Mouse (Mus musculus) neural tube, embryonic 14.5 days (tissue): ENCODE results near the gene Sprr2a2. TPM values are rescaled to one million over a fixed set of nuclear protein-coding genes. Genes with fewer than 3 reads are reported as not detected.
"Not testable (repeated sequence)": the region's sequence is repeated elsewhere in the genome, so short reads cannot be mapped to it uniquely, and the experiment has no call there.

Source experiments
- ATAC-seq: fragments of 200-750 bp; cut with Nextera tagmentation; 2 replicates; pipeline ENCODE4 v1.8.0; 2017; ENCODE audit warnings: low read depth, mild to moderate bottlenecking, moderate TSS enrichment, moderate library complexity
- H3K27ac ChIP-seq: fragments of 300-500 bp; sonication (generic); 2 replicates; pipeline ENCODE4 v1.5.1; 2014; ENCODE audit warnings: low read depth, mild to moderate bottlenecking, control low read depth, low read length, moderate library complexity, mixed read lengths
- H3K27me3 ChIP-seq: fragments of 300-500 bp; sonication (generic); 2 replicates; pipeline ENCODE4 v1.6.1; 2014; ENCODE audit warnings: low read length; ENCODE audit not compliant: control insufficient read depth, insufficient read depth
- H3K36me3 ChIP-seq: fragments of 300-500 bp; sonication (generic); 2 replicates; pipeline ENCODE4 v1.6.1; 2014; ENCODE audit warnings: low read length, mixed read lengths; ENCODE audit not compliant: control insufficient read depth, insufficient read depth
- H3K4me1 ChIP-seq: fragments of 300-500 bp; sonication (generic); 2 replicates; pipeline ENCODE4 v1.6.1; 2014; ENCODE audit warnings: low read length; ENCODE audit not compliant: control insufficient read depth, insufficient read depth
- H3K4me2 ChIP-seq: fragments of 300-500 bp; sonication (generic); 2 replicates; pipeline ENCODE4 v1.6.1; 2014; ENCODE audit warnings: mild to moderate bottlenecking, low read depth, low read length, control low read depth
- H3K4me3 ChIP-seq: fragments of 300-500 bp; sonication (generic); 2 replicates; pipeline ENCODE4 v1.5.1; 2014; ENCODE audit warnings: low read depth, low read length, control low read depth, mixed read lengths
- H3K9ac ChIP-seq: fragments of 300-500 bp; sonication (generic); replicated peaks from 2 replicates; pipeline ENCODE4 v1.6.1; 2014; ENCODE audit warnings: low read depth, mild to moderate bottlenecking, control low read depth, low read length, mixed read lengths
- H3K9me3 ChIP-seq: fragments of 300-500 bp; sonication (generic); 2 replicates; pipeline ENCODE4 v1.6.1; 2016; ENCODE audit warnings: low read length; ENCODE audit not compliant: control insufficient read depth
- WGBS: fragments of 180-500 bp; shearing (Covaris S2); extraction: QIAGEN DNeasy Blood & Tissue Kit; methylation state at CpG from one replicate; pipeline ENCODE4 v1.1.7; 2014; 5-methylcytosine and 5-hydroxymethylcytosine counted together
- polyA plus RNA-seq: library from polyadenylated mRNA; unstranded; fragments of >200 nt; fragmentation: Nextera tagmentation; extraction: Ambion mirVana; gene quantifications from 2 replicates; pipeline ENCODE4 v1.2.1, GENCODE M21; 2014

Gene Sprr2a2
- polyA plus RNA-seq, 1 experiment from 2014 or later = not detected

DNA sequence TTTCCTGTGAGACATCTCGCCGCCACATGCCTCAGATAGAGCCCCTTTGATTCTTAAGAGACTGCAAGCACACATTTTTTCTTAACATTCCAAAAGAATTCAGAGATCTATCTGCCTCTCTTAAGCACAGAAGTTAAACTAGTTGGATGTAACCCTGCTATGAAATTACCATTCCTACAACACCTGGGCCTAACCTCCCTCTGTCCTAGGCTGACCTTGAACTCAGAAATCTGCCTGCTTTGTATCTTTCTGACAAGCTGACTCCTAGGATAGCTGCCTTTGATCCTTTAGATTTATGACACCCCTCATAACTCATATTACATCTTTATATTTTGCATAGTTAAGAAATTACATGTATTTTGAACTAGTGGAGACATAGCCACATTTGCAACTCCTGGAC, 47.7 kb downstream of the Sprr2a2 start:
- H3K4me2 ChIP-seq, H3K27ac ChIP-seq, H3K27me3 ChIP-seq, H3K9me3 ChIP-seq, H3K4me3 ChIP-seq, H3K36me3 ChIP-seq, H3K9ac ChIP-seq, H3K4me1 ChIP-seq: not testable (repeated sequence)
- ATAC-seq = 0 out of 2 replicates have a peak, but pooled peaks have one; percentile 19
- no CpG with 5 or more reads among the region's 2 CpGs for WGBS

DNA sequence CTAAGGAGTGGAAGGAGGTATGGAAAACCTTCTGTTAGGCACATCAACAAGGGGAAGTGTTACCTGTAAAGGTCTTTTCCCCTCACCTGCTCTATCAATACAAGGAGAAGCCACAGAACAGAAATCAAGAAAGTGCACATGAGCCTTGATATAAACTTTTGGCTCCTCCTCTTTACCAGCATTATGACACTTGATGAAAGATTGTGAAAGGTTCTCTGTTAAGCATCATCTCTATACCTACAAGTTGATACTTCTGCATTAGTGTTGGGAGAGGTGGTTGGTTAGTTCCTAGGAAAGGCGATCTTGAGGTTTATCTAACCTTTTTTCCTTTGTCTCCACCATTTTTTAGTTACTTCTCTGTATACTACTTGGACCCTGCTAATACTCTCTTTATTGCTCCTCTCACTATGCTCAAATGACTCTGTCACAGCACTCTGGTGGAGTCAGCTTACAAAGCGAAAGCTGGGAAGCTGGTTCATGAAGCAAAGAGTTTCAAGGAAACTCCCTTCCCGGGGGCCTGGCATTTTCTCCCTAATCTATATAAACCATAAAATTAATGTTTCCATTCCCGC, 55.8 kb downstream of the Sprr2a2 start:
- H3K4me3 ChIP-seq, H3K27ac ChIP-seq, H3K4me1 ChIP-seq, H3K9ac ChIP-seq, H3K36me3 ChIP-seq, H3K9me3 ChIP-seq, H3K4me2 ChIP-seq, H3K27me3 ChIP-seq: not testable (repeated sequence)
- 0 out of 2 replicates have a peak, but pooled peaks have one; percentile 29 for ATAC-seq
- WGBS = no CpG with 5 or more reads among the region's 4 CpGs

DNA sequence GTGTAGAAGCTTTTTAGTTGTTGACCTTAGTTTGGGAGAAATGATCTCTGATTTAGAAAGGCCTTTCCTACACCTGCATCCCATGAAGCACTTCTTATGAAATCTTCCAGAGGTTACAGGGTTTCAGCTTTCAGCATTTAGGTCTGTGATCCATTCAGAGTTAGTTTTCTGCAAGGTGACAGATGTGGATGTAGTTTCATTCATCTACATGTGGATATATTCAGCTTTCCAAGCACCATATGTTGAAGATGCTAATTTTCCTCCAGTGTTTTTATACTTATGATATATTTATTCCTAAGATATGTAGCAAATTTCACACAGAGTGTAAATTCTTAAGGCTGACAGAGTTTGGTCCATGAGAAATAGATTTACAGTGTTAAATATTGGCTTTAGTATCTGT, 57.8 kb downstream of the Sprr2a2 start:
- H3K4me1 ChIP-seq, H3K4me2 ChIP-seq, H3K9ac ChIP-seq, ATAC-seq, H3K4me3 ChIP-seq, H3K27me3 ChIP-seq, H3K36me3 ChIP-seq, H3K9me3 ChIP-seq, H3K27ac ChIP-seq: not testable (repeated sequence)

DNA sequence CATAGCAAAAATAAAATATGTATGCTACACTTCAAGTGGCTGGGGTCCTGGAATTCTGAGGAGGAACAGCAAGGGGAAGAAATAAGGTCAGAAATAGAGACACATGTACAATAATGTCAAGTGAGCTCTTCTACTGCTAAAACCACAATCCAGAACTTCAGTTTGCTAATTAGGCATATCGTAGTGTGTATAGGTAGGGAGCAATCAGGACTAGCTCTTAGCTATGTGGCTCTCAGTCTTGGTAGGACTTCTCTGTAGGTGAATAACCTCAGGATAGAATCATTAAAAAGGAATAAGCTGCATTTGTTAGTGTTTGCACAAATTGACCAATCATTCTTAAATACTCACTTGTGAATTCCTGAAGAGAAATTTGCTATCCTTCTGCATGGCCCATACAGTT, 58.3 kb downstream of the Sprr2a2 start:
- H3K27ac ChIP-seq, ATAC-seq, H3K4me2 ChIP-seq, H3K36me3 ChIP-seq, H3K4me3 ChIP-seq, H3K9me3 ChIP-seq, H3K9ac ChIP-seq, H3K4me1 ChIP-seq, H3K27me3 ChIP-seq: not testable (repeated sequence)
- no CpG with 5 or more reads among the region's 1 CpGs for WGBS

DNA sequence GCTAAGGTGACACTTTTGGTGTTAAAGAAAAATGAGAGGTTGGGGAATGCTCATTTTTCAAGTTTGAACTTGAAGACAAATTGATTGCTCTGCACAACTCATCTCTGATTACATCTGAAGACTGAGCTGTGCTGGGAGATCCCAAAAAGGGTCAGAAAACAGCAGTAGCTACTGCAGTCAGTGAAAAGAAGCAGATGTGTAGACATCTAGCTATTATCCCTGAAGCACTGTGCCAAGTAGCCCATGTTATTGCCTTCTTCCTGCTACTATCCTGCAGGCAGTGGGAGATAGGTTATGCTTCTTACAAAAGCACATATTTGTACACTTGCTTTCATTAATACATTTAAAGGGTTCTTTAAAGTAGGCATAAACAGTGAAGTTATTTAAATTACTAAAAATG, 63.9 kb downstream of the Sprr2a2 start:
- not testable (repeated sequence) for H3K27ac ChIP-seq, ATAC-seq, H3K27me3 ChIP-seq, H3K4me1 ChIP-seq, H3K9me3 ChIP-seq, H3K9ac ChIP-seq, H3K36me3 ChIP-seq, H3K4me3 ChIP-seq, H3K4me2 ChIP-seq

DNA sequence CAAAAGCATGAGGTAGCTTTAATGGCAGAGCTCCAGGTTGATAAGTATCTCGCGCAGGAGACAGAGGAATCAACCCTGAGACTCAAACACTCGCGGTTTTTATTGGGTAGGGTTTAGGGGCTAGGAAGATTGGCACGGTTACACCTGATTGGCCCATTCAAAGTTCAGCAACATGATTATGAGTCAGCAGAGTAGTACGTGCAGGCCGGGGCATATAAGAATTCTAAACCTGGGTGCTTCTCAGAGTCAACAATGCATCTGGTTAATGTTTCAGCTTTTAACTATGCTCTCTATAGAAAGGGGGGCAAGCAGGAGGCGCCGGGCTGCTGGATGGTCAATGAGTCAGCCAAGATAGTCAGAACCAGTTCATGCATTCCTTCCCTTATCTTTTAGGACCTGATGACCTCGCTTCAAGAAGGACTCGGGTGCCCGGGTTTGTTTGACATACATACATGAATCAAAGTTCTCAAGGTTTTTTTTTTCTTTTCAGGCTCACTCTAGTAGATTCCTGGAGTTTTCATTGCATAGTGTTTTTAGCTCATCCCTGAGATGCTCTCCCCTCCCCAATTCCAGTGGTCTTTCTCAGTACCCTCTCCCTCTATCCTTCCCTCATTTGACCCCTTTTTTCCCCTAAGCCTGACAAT, 65.4 kb downstream of the Sprr2a2 start:
- not testable (repeated sequence) for H3K4me1 ChIP-seq, H3K27ac ChIP-seq, H3K4me3 ChIP-seq, H3K9me3 ChIP-seq, H3K27me3 ChIP-seq, H3K9ac ChIP-seq, ATAC-seq, H3K4me2 ChIP-seq, H3K36me3 ChIP-seq
- WGBS = 70% methylated on average over 5 of the region's 12 CpGs

DNA sequence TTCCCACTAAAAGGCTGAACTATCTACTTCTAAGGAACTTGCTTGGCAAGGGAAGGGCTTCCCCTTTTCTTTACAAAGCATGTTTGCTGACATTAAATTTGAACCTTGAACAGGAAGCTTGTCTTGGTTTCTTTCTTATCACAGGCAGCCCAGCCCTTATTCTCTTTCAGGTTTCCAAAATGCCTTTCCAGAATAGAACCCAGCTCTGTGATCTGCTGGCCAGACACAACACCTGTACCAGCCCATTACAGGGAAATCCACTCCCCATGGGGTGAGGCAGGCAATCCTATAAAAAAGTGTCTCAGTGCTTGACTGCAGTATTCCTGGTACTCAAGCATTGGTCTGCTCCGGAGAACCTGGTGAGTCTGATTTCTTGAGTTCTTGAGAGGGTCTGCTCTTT, 69.4 kb downstream of the Sprr2a2 start, which contains the start of gene Sprr2a3:
Sprr2a3 (plus strand) TSS at position 317 of the 400 bp plus-strand sequence.
- ATAC-seq, H3K4me2 ChIP-seq, H3K27me3 ChIP-seq, H3K9me3 ChIP-seq, H3K4me3 ChIP-seq, H3K36me3 ChIP-seq, H3K9ac ChIP-seq, H3K4me1 ChIP-seq, H3K27ac ChIP-seq: not testable (repeated sequence)
- WGBS = 96% methylated on average over 1 of the region's 1 CpGs

DNA sequence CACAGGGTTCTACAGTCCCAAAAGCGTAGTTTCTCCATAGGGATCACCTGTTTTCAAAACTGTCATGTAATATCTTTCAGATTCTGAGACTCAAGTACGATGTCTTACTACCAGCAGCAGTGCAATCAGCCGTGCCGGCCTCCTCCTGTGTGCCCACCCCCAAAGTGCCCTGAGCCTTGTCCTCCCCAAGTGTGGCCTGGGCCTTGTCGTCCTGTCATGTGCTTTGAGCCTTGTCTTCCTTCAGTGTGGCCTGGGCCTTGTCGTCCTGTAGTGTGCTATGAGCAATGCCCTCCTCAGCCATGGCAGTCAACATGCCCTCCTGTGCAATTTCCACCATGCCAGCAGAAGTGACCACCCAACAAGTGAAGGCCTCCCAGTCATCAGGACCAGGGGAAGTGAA, 72.8 kb downstream of the Sprr2a2 start:
- H3K4me2 ChIP-seq, H3K4me1 ChIP-seq, ATAC-seq, H3K36me3 ChIP-seq, H3K27ac ChIP-seq, H3K9ac ChIP-seq, H3K9me3 ChIP-seq, H3K4me3 ChIP-seq, H3K27me3 ChIP-seq: not testable (repeated sequence)
- WGBS = 86% methylated on average over 5 of the region's 6 CpGs
